Mouse (Mus musculus): ENCODE data around the gene Ankrd40. TPM values are rescaled to one million over a fixed set of nuclear protein-coding genes. Genes with fewer than 3 reads are reported as not detected.

The Ankrd40 gene
- polyA plus RNA-seq, 1 experiment, result 73.2 TPM

- peaks cover 7% of the 10 kb centered on the region; the same call in 1 of the 2 replicates for H3K4me1 ChIP-seq (ENCODE audit: control insufficient read depth, insufficient read depth, insufficient read length, low read length)
- no peak overlapping the region for H3K4me3 ChIP-seq (ENCODE audit: low read depth, low read length)
- 63% methylated on average over 3 of the region's 3 CpGs for WGBS
- H3K36me3 ChIP-seq (ENCODE audit: control insufficient read depth, insufficient read depth, low read length), result peaks cover 16% of the 10 kb centered on the region
- TF ChIP-seq POLR2A (IDR thresholded peaks at IDR 0.05; ENCODE audit: low read depth, low read length), result no peak
- no peak for TF ChIP-seq CTCF (IDR thresholded peaks at IDR 0.05; ENCODE audit: extremely low read depth, insufficient read length, insufficient replicate concordance, low read depth, low read length)
- H3K27ac ChIP-seq (ENCODE audit: insufficient read depth, low read depth, low read length), result no peak overlapping the region
- no peaks in the 10 kb centered on the region for H3K27me3 ChIP-seq (ENCODE audit: control insufficient read depth, insufficient read depth, low read length)
Measured at GRCm38 (mm10) chr11:94351094-94351493, 23.3 kb downstream of the Ankrd40 start.

- TF ChIP-seq POLR2A (IDR thresholded peaks at IDR 0.05; ENCODE audit: low read depth, low read length) (no peak), CTCF (IDR thresholded peaks at IDR 0.05; ENCODE audit: extremely low read depth, insufficient read length, insufficient replicate concordance, low read depth, low read length) (no peak)
- no peak overlapping the region for H3K27ac ChIP-seq (ENCODE audit: insufficient read depth, low read depth, low read length)
- peaks cover 15% of the 10 kb centered on the region for H3K4me1 ChIP-seq (ENCODE audit: control insufficient read depth, insufficient read depth, insufficient read length, low read length)
- H3K27me3 ChIP-seq (ENCODE audit: control insufficient read depth, insufficient read depth, low read length), result no peaks in the 10 kb centered on the region
- peaks cover 22% of the 10 kb centered on the region for H3K36me3 ChIP-seq (ENCODE audit: control insufficient read depth, insufficient read depth, low read length)
- no peak overlapping the region for H3K4me3 ChIP-seq (ENCODE audit: low read depth, low read length)
- WGBS, result 85% methylated on average over 9 of the region's 9 CpGs
Measured at GRCm38 (mm10) chr11:94355521-94356217, 27.9 kb downstream of the Ankrd40 start.

GRCm38 (mm10) chr11:94359168-94359567 lies 31.4 kb downstream of the Ankrd40 start:
- Histone ChIP-seq H3K36me3 (ENCODE audit: control insufficient read depth, insufficient read depth, low read length) (peaks cover 30% of the 10 kb centered on the region), H3K4me1 (ENCODE audit: control insufficient read depth, insufficient read depth, insufficient read length, low read length) (peaks cover 17% of the 10 kb centered on the region), H3K27me3 (ENCODE audit: control insufficient read depth, insufficient read depth, low read length) (no peaks in the 10 kb centered on the region), H3K27ac (ENCODE audit: insufficient read depth, low read depth, low read length) (no peak overlapping the region; the same call in 1 of the 2 replicates), H3K4me3 (ENCODE audit: low read depth, low read length) (no peak overlapping the region)
- WGBS, result 37% methylated on average over 12 of the region's 12 CpGs
- TF ChIP-seq POLR2A (IDR thresholded peaks at IDR 0.05; ENCODE audit: low read depth, low read length), result no peak
- TF ChIP-seq CTCF (IDR thresholded peaks at IDR 0.05; ENCODE audit: extremely low read depth, insufficient read length, insufficient replicate concordance, low read depth, low read length), result no peak

GRCm38 (mm10) chr11:94361166-94361870 lies 33.5 kb downstream of the Ankrd40 start:
- H3K4me3 ChIP-seq (ENCODE audit: low read depth, low read length), result no peak overlapping the region
- peaks cover 25% of the 10 kb centered on the region for H3K36me3 ChIP-seq (ENCODE audit: control insufficient read depth, insufficient read depth, low read length)
- H3K27ac ChIP-seq (ENCODE audit: insufficient read depth, low read depth, low read length), result no peak overlapping the region

GRCm38 (mm10) chr11:94362101-94362500 lies 34.3 kb downstream of the Ankrd40 start:
- peaks cover 19% of the 10 kb centered on the region for H3K4me1 ChIP-seq (ENCODE audit: control insufficient read depth, insufficient read depth, insufficient read length, low read length)
- no peak overlapping the region for H3K4me3 ChIP-seq (ENCODE audit: low read depth, low read length)
- no peaks in the 10 kb centered on the region for H3K27me3 ChIP-seq (ENCODE audit: control insufficient read depth, insufficient read depth, low read length)
- TF ChIP-seq POLR2A (IDR thresholded peaks at IDR 0.05; ENCODE audit: low read depth, low read length) (no peak), CTCF (IDR thresholded peaks at IDR 0.05; ENCODE audit: extremely low read depth, insufficient read length, insufficient replicate concordance, low read depth, low read length) (no peak)
- peaks cover 25% of the 10 kb centered on the region for H3K36me3 ChIP-seq (ENCODE audit: control insufficient read depth, insufficient read depth, low read length)
- H3K27ac ChIP-seq (ENCODE audit: insufficient read depth, low read depth, low read length), result no peak overlapping the region
- 94% methylated on average over 5 of the region's 5 CpGs for WGBS

More at GRCm38 (mm10) chr11:94361166-94361870, 33.5 kb downstream of the Ankrd40 start:
- TF ChIP-seq CTCF (IDR thresholded peaks at IDR 0.05; ENCODE audit: extremely low read depth, insufficient read length, insufficient replicate concordance, low read depth, low read length) (no peak), POLR2A (IDR thresholded peaks at IDR 0.05; ENCODE audit: low read depth, low read length) (no peak)
- WGBS, result 92% methylated on average over 14 of the region's 14 CpGs
- Histone ChIP-seq H3K4me1 (ENCODE audit: control insufficient read depth, insufficient read depth, insufficient read length, low read length) (peaks cover 19% of the 10 kb centered on the region), H3K27me3 (ENCODE audit: control insufficient read depth, insufficient read depth, low read length) (no peaks in the 10 kb centered on the region)

- TF ChIP-seq POLR2A (IDR thresholded peaks at IDR 0.05; ENCODE audit: low read depth, low read length) (no peak), CTCF (IDR thresholded peaks at IDR 0.05; ENCODE audit: extremely low read depth, insufficient read length, insufficient replicate concordance, low read depth, low read length) (no peak)
- 42% methylated on average over 7 of the region's 7 CpGs for WGBS
- Histone ChIP-seq H3K4me1 (ENCODE audit: control insufficient read depth, insufficient read depth, insufficient read length, low read length) (peaks cover 27% of the 10 kb centered on the region), H3K27ac (ENCODE audit: insufficient read depth, low read depth, low read length) (no peak overlapping the region), H3K4me3 (ENCODE audit: low read depth, low read length) (no peak overlapping the region), H3K36me3 (ENCODE audit: control insufficient read depth, insufficient read depth, low read length) (peaks cover 22% of the 10 kb centered on the region), H3K27me3 (ENCODE audit: control insufficient read depth, insufficient read depth, low read length) (no peaks in the 10 kb centered on the region)
Measured at GRCm38 (mm10) chr11:94363690-94364089, 35.9 kb downstream of the Ankrd40 start.

- H3K36me3 ChIP-seq (ENCODE audit: control insufficient read depth, insufficient read depth, low read length), result peaks cover 21% of the 10 kb centered on the region
- TF ChIP-seq CTCF (IDR thresholded peaks at IDR 0.05; ENCODE audit: extremely low read depth, insufficient read length, insufficient replicate concordance, low read depth, low read length) (no peak), POLR2A (IDR thresholded peaks at IDR 0.05; ENCODE audit: low read depth, low read length) (no peak)
- WGBS, result 17% methylated on average over 3 of the region's 3 CpGs
- H3K4me3 ChIP-seq (ENCODE audit: low read depth, low read length), result no peak overlapping the region
- H3K27ac ChIP-seq (ENCODE audit: insufficient read depth, low read depth, low read length), result no peak overlapping the region
- H3K4me1 ChIP-seq (ENCODE audit: control insufficient read depth, insufficient read depth, insufficient read length, low read length), result peaks cover 24% of the 10 kb centered on the region; the same call in 1 of the 2 replicates
- H3K27me3 ChIP-seq (ENCODE audit: control insufficient read depth, insufficient read depth, low read length), result no peaks in the 10 kb centered on the region
Measured at GRCm38 (mm10) chr11:94365340-94365739, 37.5 kb downstream of the Ankrd40 start.

Measured in small intestine, adult 2 months (tissue).